Mouse (Mus musculus): ENCODE results near the gene Slc22a6. TPM values are rescaled to one million over a fixed set of nuclear protein-coding genes. Genes with fewer than 3 reads are reported as not detected.

Slc22a6 gene
- polyA plus RNA-seq, 1 experiment from 2014 or later, result 0.10 TPM

- H3K9me3 ChIP-seq (replicated peaks; ENCODE audit: control insufficient read depth, low read length), result no peaks in the 10 kb centered on the region
- H3K4me1 ChIP-seq (ENCODE audit: control insufficient read depth, insufficient read depth, low read length), result no peaks in the 10 kb centered on the region
- no peak for DNase-seq (ENCODE audit: low spot score)
- H3K36me3 ChIP-seq (replicated peaks; ENCODE audit: control insufficient read depth, insufficient read depth, low read depth, low read length), result no peaks in the 10 kb centered on the region
- no peak overlapping the region for H3K27ac ChIP-seq (replicated peaks; ENCODE audit: low read depth, low read length)
- no peak overlapping the region for H3K9ac ChIP-seq (replicated peaks; ENCODE audit: low read length)
- WGBS, result 72% methylated on average over 2 of the region's 2 CpGs
- H3K4me2 ChIP-seq (ENCODE audit: low read depth, low read length), result no peak overlapping the region
- ATAC-seq (replicated peaks; ENCODE audit: insufficient number of reproducible peaks, low FRiP score, low TSS enrichment, low read depth), result no peak
- H3K4me3 ChIP-seq (ENCODE audit: low read depth, low read length), result no peak overlapping the region
- H3K27me3 ChIP-seq (ENCODE audit: control insufficient read depth, insufficient read depth, low read length), result no peaks in the 10 kb centered on the region
Measured at GRCm38 (mm10) chr19:8613111-8613510, 4.7 kb upstream of the Slc22a6 start.

- Histone ChIP-seq H3K4me1 (ENCODE audit: control insufficient read depth, insufficient read depth, low read length) (no peaks in the 10 kb centered on the region), H3K27ac (replicated peaks; ENCODE audit: low read depth, low read length) (no peak overlapping the region), H3K36me3 (replicated peaks; ENCODE audit: control insufficient read depth, insufficient read depth, low read depth, low read length) (no peaks in the 10 kb centered on the region), H3K4me3 (ENCODE audit: low read depth, low read length) (no peak overlapping the region), H3K4me2 (ENCODE audit: low read depth, low read length) (no peak overlapping the region), H3K9me3 (replicated peaks; ENCODE audit: control insufficient read depth, low read length) (no peaks in the 10 kb centered on the region), H3K27me3 (ENCODE audit: control insufficient read depth, insufficient read depth, low read length) (no peaks in the 10 kb centered on the region), H3K9ac (replicated peaks; ENCODE audit: low read length) (no peak overlapping the region)
- WGBS, result 49% methylated on average over 2 of the region's 2 CpGs
- ATAC-seq (replicated peaks; ENCODE audit: insufficient number of reproducible peaks, low FRiP score, low TSS enrichment, low read depth) (no peak), DNase-seq (ENCODE audit: low spot score) (no peak)
Measured at GRCm38 (mm10) chr19:8614343-8614742, 3.5 kb upstream of the Slc22a6 start.

GRCm38 (mm10) chr19:8616314-8616713 is 1.5 kb upstream of the Slc22a6 start:
- WGBS, result 64% methylated on average over 4 of the region's 4 CpGs
- H3K4me2 ChIP-seq (ENCODE audit: low read depth, low read length), result no peak overlapping the region
- H3K4me1 ChIP-seq (ENCODE audit: control insufficient read depth, insufficient read depth, low read length), result no peaks in the 10 kb centered on the region
- no peaks in the 10 kb centered on the region for H3K27me3 ChIP-seq (ENCODE audit: control insufficient read depth, insufficient read depth, low read length)
- no peak overlapping the region for H3K27ac ChIP-seq (replicated peaks; ENCODE audit: low read depth, low read length)
- H3K9ac ChIP-seq (replicated peaks; ENCODE audit: low read length), result no peak overlapping the region
- H3K36me3 ChIP-seq (replicated peaks; ENCODE audit: control insufficient read depth, insufficient read depth, low read depth, low read length), result no peaks in the 10 kb centered on the region
- H3K9me3 ChIP-seq (replicated peaks; ENCODE audit: control insufficient read depth, low read length), result no peaks in the 10 kb centered on the region
- no peak overlapping the region for H3K4me3 ChIP-seq (ENCODE audit: low read depth, low read length)
- ATAC-seq (replicated peaks; ENCODE audit: insufficient number of reproducible peaks, low FRiP score, low TSS enrichment, low read depth), result no peak
- no peak for DNase-seq (ENCODE audit: low spot score)

- Histone ChIP-seq H3K4me3 (ENCODE audit: low read depth, low read length) (no peak overlapping the region), H3K36me3 (replicated peaks; ENCODE audit: control insufficient read depth, insufficient read depth, low read depth, low read length) (no peaks in the 10 kb centered on the region), H3K9me3 (replicated peaks; ENCODE audit: control insufficient read depth, low read length) (no peaks in the 10 kb centered on the region), H3K9ac (replicated peaks; ENCODE audit: low read length) (no peak overlapping the region), H3K4me2 (ENCODE audit: low read depth, low read length) (no peak overlapping the region), H3K4me1 (ENCODE audit: control insufficient read depth, insufficient read depth, low read length) (no peaks in the 10 kb centered on the region), H3K27me3 (ENCODE audit: control insufficient read depth, insufficient read depth, low read length) (no peaks in the 10 kb centered on the region), H3K27ac (replicated peaks; ENCODE audit: low read depth, low read length) (no peak overlapping the region)
- DNase-seq (ENCODE audit: low spot score) (no peak), ATAC-seq (replicated peaks; ENCODE audit: insufficient number of reproducible peaks, low FRiP score, low TSS enrichment, low read depth) (no peak)
- 93% methylated on average over 7 of the region's 7 CpGs for WGBS
Measured at GRCm38 (mm10) chr19:8621098-8621497, 3.3 kb downstream of the Slc22a6 start.

GRCm38 (mm10) chr19:8630249-8630648 is 12.4 kb downstream of the Slc22a6 start:
- DNase-seq (ENCODE audit: low spot score) (peak; percentile 22), ATAC-seq (replicated peaks; ENCODE audit: insufficient number of reproducible peaks, low FRiP score, low TSS enrichment, low read depth) (no peak)
- no peak overlapping the region for H3K27ac ChIP-seq (replicated peaks; ENCODE audit: low read depth, low read length)
- H3K4me3 ChIP-seq (ENCODE audit: low read depth, low read length), result no peak overlapping the region
- no peaks in the 10 kb centered on the region for H3K27me3 ChIP-seq (ENCODE audit: control insufficient read depth, insufficient read depth, low read length)
- H3K9me3 ChIP-seq (replicated peaks; ENCODE audit: control insufficient read depth, low read length), result no peaks in the 10 kb centered on the region; the same call in 1 of the 2 replicates
- H3K9ac ChIP-seq (replicated peaks; ENCODE audit: low read length), result no peak overlapping the region
- H3K4me1 ChIP-seq (ENCODE audit: control insufficient read depth, insufficient read depth, low read length), result no peaks in the 10 kb centered on the region
- no peak overlapping the region for H3K4me2 ChIP-seq (ENCODE audit: low read depth, low read length)
- no peaks in the 10 kb centered on the region for H3K36me3 ChIP-seq (replicated peaks; ENCODE audit: control insufficient read depth, insufficient read depth, low read depth, low read length)
- WGBS, result 42% methylated on average over 2 of the region's 2 CpGs

- H3K9me3 ChIP-seq (replicated peaks; ENCODE audit: control insufficient read depth, low read length), result no peaks in the 10 kb centered on the region; the same call in 1 of the 2 replicates
- no peak overlapping the region for H3K4me2 ChIP-seq (ENCODE audit: low read depth, low read length)
- 84% methylated on average over 6 of the region's 6 CpGs for WGBS
- no peak for ATAC-seq (replicated peaks; ENCODE audit: insufficient number of reproducible peaks, low FRiP score, low TSS enrichment, low read depth)
- no peaks in the 10 kb centered on the region for H3K27me3 ChIP-seq (ENCODE audit: control insufficient read depth, insufficient read depth, low read length)
- no peaks in the 10 kb centered on the region for H3K36me3 ChIP-seq (replicated peaks; ENCODE audit: control insufficient read depth, insufficient read depth, low read depth, low read length)
- H3K4me1 ChIP-seq (ENCODE audit: control insufficient read depth, insufficient read depth, low read length), result no peaks in the 10 kb centered on the region
- no peak overlapping the region for H3K27ac ChIP-seq (replicated peaks; ENCODE audit: low read depth, low read length)
- no peak overlapping the region for H3K9ac ChIP-seq (replicated peaks; ENCODE audit: low read length)
- no peak for DNase-seq (ENCODE audit: low spot score)
- no peak overlapping the region for H3K4me3 ChIP-seq (ENCODE audit: low read depth, low read length)
Measured at GRCm38 (mm10) chr19:8630826-8631225, 13.0 kb downstream of the Slc22a6 start.

GRCm38 (mm10) chr19:8632029-8632428 is 14.2 kb downstream of the Slc22a6 start:
- H3K9me3 ChIP-seq (replicated peaks; ENCODE audit: control insufficient read depth, low read length), result no peaks in the 10 kb centered on the region; the same call in 1 of the 2 replicates
- no peaks in the 10 kb centered on the region for H3K27me3 ChIP-seq (ENCODE audit: control insufficient read depth, insufficient read depth, low read length)
- WGBS, result 89% methylated on average over 1 of the region's 1 CpGs
- no peaks in the 10 kb centered on the region for H3K4me1 ChIP-seq (ENCODE audit: control insufficient read depth, insufficient read depth, low read length)
- no peaks in the 10 kb centered on the region for H3K36me3 ChIP-seq (replicated peaks; ENCODE audit: control insufficient read depth, insufficient read depth, low read depth, low read length)
- no peak overlapping the region for H3K4me2 ChIP-seq (ENCODE audit: low read depth, low read length)
- no peak overlapping the region for H3K27ac ChIP-seq (replicated peaks; ENCODE audit: low read depth, low read length)
- no peak overlapping the region for H3K4me3 ChIP-seq (ENCODE audit: low read depth, low read length)
- no peak for ATAC-seq (replicated peaks; ENCODE audit: insufficient number of reproducible peaks, low FRiP score, low TSS enrichment, low read depth)
- no peak overlapping the region for H3K9ac ChIP-seq (replicated peaks; ENCODE audit: low read length)
- no peak for DNase-seq (ENCODE audit: low spot score)

- 48% methylated on average over 5 of the region's 5 CpGs for WGBS
- no peak overlapping the region for H3K27ac ChIP-seq (replicated peaks; ENCODE audit: low read depth, low read length)
Measured at GRCm38 (mm10) chr19:8642086-8642485, 24.2 kb downstream of the Slc22a6 start.

More at GRCm38 (mm10) chr19:8642086-8642485, 24.2 kb downstream of the Slc22a6 start:
- Histone ChIP-seq H3K36me3 (replicated peaks; ENCODE audit: control insufficient read depth, insufficient read depth, low read depth, low read length) (no peaks in the 10 kb centered on the region), H3K4me1 (ENCODE audit: control insufficient read depth, insufficient read depth, low read length) (no peaks in the 10 kb centered on the region), H3K27me3 (ENCODE audit: control insufficient read depth, insufficient read depth, low read length) (no peaks in the 10 kb centered on the region), H3K9me3 (replicated peaks; ENCODE audit: control insufficient read depth, low read length) (no peaks in the 10 kb centered on the region), H3K4me3 (ENCODE audit: low read depth, low read length) (no peak overlapping the region), H3K4me2 (ENCODE audit: low read depth, low read length) (no peak overlapping the region), H3K9ac (replicated peaks; ENCODE audit: low read length) (no peak overlapping the region)
- ATAC-seq (replicated peaks; ENCODE audit: insufficient number of reproducible peaks, low FRiP score, low TSS enrichment, low read depth), result no peak
- DNase-seq (ENCODE audit: low spot score), result no peak
